Mouse (Mus musculus): ENCODE data around the gene Tmem125. TPM values are rescaled to one million over a fixed set of nuclear protein-coding genes. Genes with fewer than 3 reads are reported as not detected.

Tmem125 gene
- polyA plus RNA-seq, 1 experiment from 2014 or later, result 20.7 TPM

DNA sequence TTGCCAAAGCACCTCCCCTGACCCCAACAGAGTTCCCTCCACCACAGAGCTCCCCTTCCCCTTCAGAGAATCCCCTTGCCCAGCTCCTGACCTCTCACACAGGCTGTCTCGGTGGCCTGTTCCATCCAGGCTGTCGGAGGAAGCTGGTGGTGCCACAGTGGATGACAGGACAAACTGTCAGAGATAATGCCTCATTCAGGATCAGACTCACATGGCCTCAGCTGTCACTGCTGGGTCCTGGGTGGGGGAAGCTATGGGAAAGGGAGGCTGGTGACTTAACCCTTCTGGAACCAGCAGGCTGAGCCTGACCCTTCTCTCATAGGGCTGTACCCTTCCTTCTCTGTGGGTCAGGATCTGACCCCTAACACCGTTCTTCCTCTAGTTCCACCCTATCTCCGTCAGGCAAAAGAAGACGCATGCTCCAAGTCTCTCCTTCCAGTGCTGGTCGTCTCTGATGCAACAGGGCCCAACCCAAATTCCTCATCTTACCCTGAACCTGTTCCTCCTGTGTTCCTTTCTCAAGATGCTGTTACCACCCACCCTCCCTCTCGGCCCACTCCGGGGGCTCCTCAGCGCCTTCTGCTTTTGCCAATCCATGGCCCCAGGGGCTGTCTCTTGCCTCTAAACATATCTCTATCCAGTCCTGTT lies 1.2 kb downstream of the Tmem125 start:
- peak overlapping the region; percentile 46; the same call in 1 of the 2 replicates for H3K9ac ChIP-seq (ENCODE audit: low read depth, low read length)
- peak overlapping the region; percentile 65 for H3K4me2 ChIP-seq (replicated peaks; ENCODE audit: low read depth)
- no peaks in the 10 kb centered on the region for H3K36me3 ChIP-seq (ENCODE audit: control insufficient read depth, insufficient read depth)
- 0 out of 2 replicates have a peak overlapping the region, but pooled peaks have one; percentile 92 for H3K27ac ChIP-seq (ENCODE audit: low read depth, low read length)
- no peak for TF ChIP-seq CTCF (IDR thresholded peaks at IDR 0.05; ENCODE audit: low read depth)
- H3K4me3 ChIP-seq (ENCODE audit: low read depth, low read length), result peak overlapping the region; percentile 37
- 40% methylated on average over 9 of the region's 9 CpGs for WGBS
- no peaks in the 10 kb centered on the region; the same call in 1 of the 2 replicates for H3K27me3 ChIP-seq (replicated peaks; ENCODE audit: control insufficient read depth, insufficient read depth, low read length)
- no peak for ATAC-seq
- peaks cover 7% of the 10 kb centered on the region; the same call in 1 of the 2 replicates for H3K4me1 ChIP-seq (replicated peaks; ENCODE audit: control insufficient read depth, insufficient read depth, low read length)
- H3K9me3 ChIP-seq (ENCODE audit: control insufficient read depth), result no peaks in the 10 kb centered on the region

DNA sequence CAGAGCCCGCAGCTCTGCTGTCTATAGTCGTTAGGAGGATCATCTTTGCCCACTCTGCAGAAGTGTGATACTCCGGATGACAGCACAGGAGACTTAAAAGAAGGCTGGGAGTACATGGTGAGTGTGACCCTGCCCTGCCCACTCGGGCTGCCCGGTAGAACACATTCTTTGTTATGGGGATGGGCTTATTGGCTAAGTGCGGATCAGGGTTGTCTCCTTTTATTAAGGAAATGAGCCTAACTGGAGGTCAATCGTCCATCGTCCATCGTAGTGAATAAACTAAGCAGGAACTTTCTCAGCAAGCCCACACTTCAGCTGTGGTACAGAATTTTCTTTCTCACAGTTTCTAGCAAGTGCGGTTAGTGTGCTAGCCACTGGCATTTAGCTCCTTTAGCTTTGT lies 3.9 kb downstream of the Tmem125 start:
- WGBS, result 48% methylated on average over 10 of the region's 10 CpGs
- no peak for TF ChIP-seq CTCF (IDR thresholded peaks at IDR 0.05; ENCODE audit: low read depth)

DNA sequence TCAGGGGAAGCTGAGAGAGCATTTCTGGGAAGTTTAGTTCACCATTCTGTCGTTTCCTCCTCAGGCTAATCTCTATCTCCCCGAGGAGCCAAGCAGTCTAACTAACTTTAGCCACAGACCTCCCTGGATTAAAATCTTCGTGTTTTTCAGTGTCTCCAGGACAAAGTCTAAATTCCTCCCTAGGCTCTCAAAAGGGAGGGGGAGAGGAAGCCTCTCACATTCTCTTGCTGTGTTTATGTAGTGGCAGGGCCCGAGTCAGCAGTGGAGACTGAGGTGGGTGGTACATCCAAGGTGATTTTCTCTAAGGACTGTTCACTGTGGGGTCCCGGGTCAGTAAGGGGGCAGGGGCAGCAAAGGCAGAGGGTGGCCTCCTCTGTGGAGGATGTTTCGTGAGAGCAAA lies 6.0 kb downstream of the Tmem125 start:
- no peak overlapping the region for H3K4me2 ChIP-seq (replicated peaks; ENCODE audit: low read depth)
- H3K9me3 ChIP-seq (ENCODE audit: control insufficient read depth), result no peaks in the 10 kb centered on the region
- H3K27ac ChIP-seq (ENCODE audit: low read depth, low read length), result no peak overlapping the region
- no peaks in the 10 kb centered on the region for H3K36me3 ChIP-seq (ENCODE audit: control insufficient read depth, insufficient read depth)
- no peak for TF ChIP-seq CTCF (IDR thresholded peaks at IDR 0.05; ENCODE audit: low read depth)
- 24% methylated on average over 6 of the region's 6 CpGs for WGBS
- H3K9ac ChIP-seq (ENCODE audit: low read depth, low read length), result no peak overlapping the region
- no peak overlapping the region for H3K4me3 ChIP-seq (ENCODE audit: low read depth, low read length)
- ATAC-seq, result no peak
- no peaks in the 10 kb centered on the region for H3K4me1 ChIP-seq (replicated peaks; ENCODE audit: control insufficient read depth, insufficient read depth, low read length)
- H3K27me3 ChIP-seq (replicated peaks; ENCODE audit: control insufficient read depth, insufficient read depth, low read length), result no peaks in the 10 kb centered on the region

More for the DNA sequence above, 3.9 kb downstream of the Tmem125 start:
- no peak overlapping the region for H3K27ac ChIP-seq (ENCODE audit: low read depth, low read length)
- no peaks in the 10 kb centered on the region for H3K36me3 ChIP-seq (ENCODE audit: control insufficient read depth, insufficient read depth)
- peaks cover 6% of the 10 kb centered on the region; the same call in 1 of the 2 replicates for H3K4me1 ChIP-seq (replicated peaks; ENCODE audit: control insufficient read depth, insufficient read depth, low read length)
- no peaks in the 10 kb centered on the region for H3K9me3 ChIP-seq (ENCODE audit: control insufficient read depth)
- H3K27me3 ChIP-seq (replicated peaks; ENCODE audit: control insufficient read depth, insufficient read depth, low read length), result no peaks in the 10 kb centered on the region
- no peak for ATAC-seq
- no peak overlapping the region for H3K4me3 ChIP-seq (ENCODE audit: low read depth, low read length)
- H3K4me2 ChIP-seq (replicated peaks; ENCODE audit: low read depth), result no peak overlapping the region
- H3K9ac ChIP-seq (ENCODE audit: low read depth, low read length), result no peak overlapping the region

DNA sequence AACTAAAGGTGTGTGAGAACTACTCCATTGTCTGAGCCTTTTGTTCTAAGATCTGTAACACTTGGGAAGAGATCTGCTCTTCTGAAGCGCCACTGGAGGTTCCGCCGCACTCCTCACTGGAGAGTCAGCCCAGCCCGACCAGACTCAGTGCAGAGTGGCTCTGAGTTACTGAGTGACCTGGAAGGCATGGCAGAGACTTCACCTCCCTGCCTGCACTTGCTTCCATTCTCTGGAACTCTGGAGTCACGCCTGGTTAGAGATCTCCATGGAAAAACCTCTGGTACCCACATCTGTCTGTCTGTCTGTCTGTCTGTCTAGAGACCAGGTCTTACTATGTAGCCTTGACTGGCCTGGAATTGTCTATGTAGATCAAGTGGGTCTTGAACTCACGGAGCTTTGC lies 8.2 kb downstream of the Tmem125 start:
- no peak overlapping the region for H3K9ac ChIP-seq (ENCODE audit: low read depth, low read length)
- 79% methylated on average over 6 of the region's 6 CpGs for WGBS
- TF ChIP-seq CTCF (IDR thresholded peaks at IDR 0.05; ENCODE audit: low read depth), result no peak
- no peak overlapping the region for H3K4me2 ChIP-seq (replicated peaks; ENCODE audit: low read depth)
- H3K4me3 ChIP-seq (ENCODE audit: low read depth, low read length), result no peak overlapping the region
- H3K4me1 ChIP-seq (replicated peaks; ENCODE audit: control insufficient read depth, insufficient read depth, low read length), result no peaks in the 10 kb centered on the region
- ATAC-seq, result no peak
- no peaks in the 10 kb centered on the region for H3K9me3 ChIP-seq (ENCODE audit: control insufficient read depth)
- no peaks in the 10 kb centered on the region for H3K27me3 ChIP-seq (replicated peaks; ENCODE audit: control insufficient read depth, insufficient read depth, low read length)
- H3K36me3 ChIP-seq (ENCODE audit: control insufficient read depth, insufficient read depth), result peaks cover 4% of the 10 kb centered on the region; the same call in 1 of the 2 replicates
- H3K27ac ChIP-seq (ENCODE audit: low read depth, low read length), result no peak overlapping the region

DNA sequence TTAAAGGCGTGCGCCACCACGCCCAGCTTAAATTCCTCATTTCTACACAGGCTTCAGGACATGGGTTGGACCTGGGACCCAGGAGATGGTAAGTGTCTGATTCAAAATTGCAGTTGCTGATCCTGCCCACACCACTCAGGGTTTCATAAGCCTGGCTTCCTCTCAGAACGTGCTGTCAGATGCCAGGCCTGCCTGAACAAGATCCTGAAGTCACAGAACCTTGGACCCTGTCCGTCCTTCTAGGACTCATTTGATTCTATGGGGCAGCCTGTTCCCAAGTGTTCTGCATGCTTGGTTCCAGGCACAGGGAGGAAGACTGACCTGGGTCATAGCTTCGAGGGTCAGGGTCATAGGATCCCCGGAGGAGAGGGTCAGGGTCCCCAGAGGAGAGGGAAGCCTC lies 10.2 kb downstream of the Tmem125 start:
- TF ChIP-seq CTCF (IDR thresholded peaks at IDR 0.05; ENCODE audit: low read depth), result no peak
- H3K9ac ChIP-seq (ENCODE audit: low read depth, low read length), result no peak overlapping the region
- no peak for ATAC-seq
- no peak overlapping the region for H3K4me2 ChIP-seq (replicated peaks; ENCODE audit: low read depth)
- WGBS, result 80% methylated on average over 7 of the region's 7 CpGs
- no peak overlapping the region for H3K27ac ChIP-seq (ENCODE audit: low read depth, low read length)
- no peaks in the 10 kb centered on the region for H3K4me1 ChIP-seq (replicated peaks; ENCODE audit: control insufficient read depth, insufficient read depth, low read length)
- H3K4me3 ChIP-seq (ENCODE audit: low read depth, low read length), result no peak overlapping the region
- H3K9me3 ChIP-seq (ENCODE audit: control insufficient read depth), result no peaks in the 10 kb centered on the region
- H3K36me3 ChIP-seq (ENCODE audit: control insufficient read depth, insufficient read depth), result peaks cover 6% of the 10 kb centered on the region; the same call in 1 of the 2 replicates
- no peaks in the 10 kb centered on the region for H3K27me3 ChIP-seq (replicated peaks; ENCODE audit: control insufficient read depth, insufficient read depth, low read length)

DNA sequence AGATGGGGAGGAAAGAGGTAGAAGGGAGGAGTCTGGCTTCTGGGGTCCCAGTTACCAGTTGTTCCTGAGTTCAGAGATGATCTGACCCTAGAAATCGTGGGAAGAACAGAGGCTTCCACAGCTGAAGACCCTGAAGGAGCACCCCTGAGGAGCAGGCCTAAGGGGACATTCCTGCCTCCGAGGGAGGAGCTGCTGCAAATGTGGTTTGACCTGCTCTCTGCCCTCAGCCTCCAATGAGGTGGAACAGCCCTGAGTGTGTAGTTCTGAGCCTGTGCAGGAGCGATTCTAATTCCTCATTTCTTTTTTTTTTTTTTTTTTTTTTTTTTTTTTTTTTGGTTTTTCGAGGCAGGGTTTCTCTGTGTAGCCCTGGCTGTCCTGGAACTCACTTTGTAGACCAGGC lies 10.7 kb downstream of the Tmem125 start:
- no peaks in the 10 kb centered on the region for H3K9me3 ChIP-seq (ENCODE audit: control insufficient read depth)
- H3K4me3 ChIP-seq (ENCODE audit: low read depth, low read length), result no peak overlapping the region
- no peak overlapping the region for H3K4me2 ChIP-seq (replicated peaks; ENCODE audit: low read depth)
- H3K36me3 ChIP-seq (ENCODE audit: control insufficient read depth, insufficient read depth), result peaks cover 6% of the 10 kb centered on the region; the same call in 1 of the 2 replicates
- H3K4me1 ChIP-seq (replicated peaks; ENCODE audit: control insufficient read depth, insufficient read depth, low read length), result no peaks in the 10 kb centered on the region
- H3K27ac ChIP-seq (ENCODE audit: low read depth, low read length), result no peak overlapping the region
- no peak for ATAC-seq
- no peak for TF ChIP-seq CTCF (IDR thresholded peaks at IDR 0.05; ENCODE audit: low read depth)
- no peaks in the 10 kb centered on the region for H3K27me3 ChIP-seq (replicated peaks; ENCODE audit: control insufficient read depth, insufficient read depth, low read length)
- H3K9ac ChIP-seq (ENCODE audit: low read depth, low read length), result no peak overlapping the region
- 60% methylated on average over 3 of the region's 4 CpGs for WGBS
